Mouse (Mus musculus): Measurements from ENCODE around the gene Car5b. TPM values are rescaled to one million over a fixed set of nuclear protein-coding genes. Genes with fewer than 3 reads are reported as not detected.

Car5b gene
- total RNA-seq, 1 experiment from 2014 or later = 0.69 TPM

- ATAC-seq (replicated peaks; ENCODE audit: low read depth, poor library complexity, severe bottlenecking) = no peak
Measured at GRCm38 (mm10) chrX:163981500-163981899, 46.3 kb downstream of the Car5b start.

DNA sequence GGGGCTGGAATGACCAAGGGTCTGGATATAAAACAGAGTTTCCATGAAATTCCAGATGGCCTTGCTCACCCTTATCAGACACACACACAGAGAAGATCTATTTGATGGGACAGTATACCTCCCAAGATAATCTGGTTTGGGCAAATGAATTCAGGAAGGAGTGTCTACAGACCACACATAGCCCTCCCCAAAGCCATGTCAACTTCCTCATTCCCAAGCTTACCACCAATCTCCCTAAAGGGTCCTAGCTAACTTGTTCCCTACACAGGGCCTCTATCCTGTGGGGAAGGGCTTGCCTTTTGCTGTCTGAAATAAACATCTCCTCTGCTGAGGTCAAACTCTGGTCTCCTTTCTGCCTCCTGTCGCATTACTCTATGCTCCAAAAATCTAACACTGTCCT, 46.7 kb downstream of the Car5b start:
- peak; percentile 92 for ATAC-seq (replicated peaks; ENCODE audit: low read depth, poor library complexity, severe bottlenecking)

DNA sequence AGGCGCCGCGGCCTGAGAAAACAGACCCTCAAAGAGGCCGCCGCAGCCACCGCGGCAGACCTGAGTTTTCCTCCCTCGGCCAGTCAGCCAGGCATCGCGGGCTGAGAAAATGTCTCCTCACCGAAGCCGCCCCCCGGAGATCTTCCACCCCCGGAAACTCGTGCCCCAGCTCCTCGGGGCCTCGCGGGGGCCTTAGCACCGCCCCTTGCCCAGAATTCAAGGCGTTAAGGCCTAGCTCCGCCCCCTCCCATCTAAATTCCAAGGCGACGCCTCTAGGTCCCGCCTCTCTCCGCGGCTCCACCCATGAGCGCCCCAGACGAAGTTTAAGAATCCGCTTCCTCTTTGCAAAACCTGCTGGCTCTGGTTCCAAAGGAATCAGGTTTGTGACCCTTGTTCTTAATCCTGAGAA, 69.3 kb downstream of the Car5b start, which contains the start of gene Zrsr2:
TSS of gene Zrsr2 (minus strand) at position 195 of the 409 bp plus-strand sequence.
- ATAC-seq (replicated peaks; ENCODE audit: low read depth, poor library complexity, severe bottlenecking) = peak; percentile 88

- peak; percentile 78 for ATAC-seq (replicated peaks; ENCODE audit: low read depth, poor library complexity, severe bottlenecking)
Measured at GRCm38 (mm10) chrX:163957803-163958466, 69.9 kb downstream of the Car5b start.

GRCm38 (mm10) chrX:163957381-163957780, 70.4 kb downstream of the Car5b start:
- no peak; the same call in 1 of the 2 replicates for ATAC-seq (replicated peaks; ENCODE audit: low read depth, poor library complexity, severe bottlenecking)

- peak; percentile 81 for ATAC-seq (replicated peaks; ENCODE audit: low read depth, poor library complexity, severe bottlenecking)
Measured at GRCm38 (mm10) chrX:163951618-163952017, 76.2 kb downstream of the Car5b start.

DNA sequence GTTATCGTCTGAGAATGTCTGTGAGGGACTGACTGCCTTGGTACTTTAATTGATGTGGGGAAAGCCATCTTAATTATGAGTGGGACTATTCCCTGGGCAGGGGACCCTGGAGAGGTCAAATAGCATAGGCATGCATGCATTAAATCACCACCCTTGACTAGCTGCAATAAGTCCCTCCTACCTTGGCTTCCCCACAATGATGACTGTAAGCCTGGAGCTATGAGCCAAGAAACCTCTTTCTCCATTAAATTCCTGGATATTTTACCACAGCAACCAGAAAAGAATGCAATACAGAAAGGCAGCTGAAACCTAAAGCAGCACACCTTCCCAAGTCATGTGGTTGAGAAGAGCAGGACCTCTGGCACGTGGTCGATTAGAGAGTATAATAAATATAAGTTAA, 83.4 kb downstream of the Car5b start:
- ATAC-seq (replicated peaks; ENCODE audit: low read depth, poor library complexity, severe bottlenecking) = no peak

GRCm38 (mm10) chrX:163938587-163938986, 89.2 kb downstream of the Car5b start:
- ATAC-seq (replicated peaks; ENCODE audit: low read depth, poor library complexity, severe bottlenecking) = no peak

DNA sequence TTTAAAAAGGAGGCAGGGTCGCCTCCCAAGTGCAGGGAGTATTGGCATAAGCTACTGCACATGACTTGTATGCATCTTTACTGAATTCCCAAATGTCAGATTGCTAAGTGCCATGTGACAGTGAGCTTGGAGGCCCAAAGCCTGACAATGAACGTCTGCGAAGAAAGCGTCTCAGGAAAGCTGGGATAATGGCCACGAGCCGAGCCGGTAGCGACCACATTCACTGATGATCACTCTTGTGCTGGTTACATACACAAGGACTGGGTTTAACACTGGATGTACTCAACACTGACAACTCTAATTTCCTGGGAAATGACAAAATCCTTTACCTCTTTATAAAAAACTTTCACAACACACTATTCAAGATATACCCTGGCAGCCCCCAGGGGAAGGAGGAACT, 93.1 kb downstream of the Car5b start:
- ATAC-seq (replicated peaks; ENCODE audit: low read depth, poor library complexity, severe bottlenecking) = no peak

DNA sequence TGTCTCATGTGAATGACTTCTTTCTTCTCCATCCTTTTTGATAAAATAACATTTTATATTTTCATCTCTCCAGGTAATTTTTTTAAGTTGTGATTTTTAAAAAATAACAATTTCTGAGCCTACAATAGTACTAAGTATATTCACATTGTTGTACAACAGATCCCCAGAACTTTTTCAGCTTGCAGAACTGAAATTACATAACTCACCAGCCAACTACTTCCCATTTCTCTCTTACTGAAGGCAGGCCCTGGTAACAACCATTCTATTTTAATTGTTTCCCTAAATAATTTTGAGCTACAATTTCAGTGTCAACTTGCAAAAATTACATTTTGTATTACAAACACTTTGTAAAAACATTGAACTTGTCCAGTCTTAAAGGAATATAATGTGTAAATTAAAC, 98.2 kb downstream of the Car5b start:
- ATAC-seq (replicated peaks; ENCODE audit: low read depth, poor library complexity, severe bottlenecking) = 0 out of 2 replicates have a peak, but pooled peaks have one; percentile 36

Other genes with a start within 250 kb of the Car5b start
- 9.3 and 16.7 TPM in 2 replicates for gene Ap1s2, start 119.0 kb downstream of the Car5b start, total RNA-seq (2017)
- 46.9 and 64.7 TPM in 2 replicates for gene Zrsr2, start 69.3 kb downstream of the Car5b start, total RNA-seq (2017)
- gene Siah1b, start 48.5 kb upstream of the Car5b start, total RNA-seq (2017) = 19.3 and 19.4 TPM in 2 replicates
- gene Cltrn, start 60.8 kb upstream of the Car5b start, total RNA-seq (2017) = not detected in 2 replicates
- not detected in 2 replicates for gene Ace2, start 111.3 kb upstream of the Car5b start, total RNA-seq (2017)
- gene Bmx, start 230.2 kb upstream of the Car5b start, total RNA-seq (2017) = 1.4 and 1.9 TPM in 2 replicates
- gene Pir, start 241.4 kb upstream of the Car5b start, total RNA-seq (2017) = 1.2 TPM in 1 of 2 replicates, not detected in the other